Mouse (Mus musculus) embryonic facial prominence, embryonic 10.5 days (tissue): ENCODE results near the gene S100pbp. TPM values are rescaled to one million over a fixed set of nuclear protein-coding genes. Genes with fewer than 3 reads are reported as not detected.

ENCODE experiments used
- DNase-seq: peaks from one replicate; pipeline ENCODE4 v3.0.0-alpha.2; 2017; ENCODE audit warnings: low spot score
- H3K27ac ChIP-seq: fragments of 300-500 bp; sonication (generic); replicated peaks from 2 replicates; pipeline ENCODE4 v1.5.1; 2016; ENCODE audit warnings: mild to moderate bottlenecking
- H3K27me3 ChIP-seq: fragments of 300-500 bp; sonication (generic); replicated peaks from 2 replicates; pipeline ENCODE4 v1.6.1; 2016; ENCODE audit warnings: low read depth, mild to moderate bottlenecking; ENCODE audit not compliant: poor library complexity, severe bottlenecking
- H3K36me3 ChIP-seq: fragments of 300-500 bp; sonication (generic); replicated peaks from 2 replicates; pipeline ENCODE4 v1.6.1; 2016; ENCODE audit warnings: mild to moderate bottlenecking, moderate library complexity
- H3K4me1 ChIP-seq: fragments of 300-500 bp; sonication (generic); 2 replicates; pipeline ENCODE4 v1.6.1; 2016
- H3K4me3 ChIP-seq: fragments of 300-500 bp; sonication (generic); 2 replicates; pipeline ENCODE4 v1.5.1; 2016; ENCODE audit warnings: mild to moderate bottlenecking, moderate library complexity
- H3K9me3 ChIP-seq: fragments of 300-500 bp; sonication (generic); 2 replicates; pipeline ENCODE4 v1.6.1; 2016; ENCODE audit warnings: mild to moderate bottlenecking
- WGBS: fragments of 180-500 bp; shearing (Covaris S2); methylation state at CpG from one replicate; pipeline ENCODE4 v1.1.7; 2016; 5-methylcytosine and 5-hydroxymethylcytosine counted together
- polyA plus RNA-seq: library from polyadenylated mRNA; unstranded; fragments of >200 nt; fragmentation: Nextera tagmentation; extraction: Ambion mirVana; gene quantifications from 2 replicates; pipeline ENCODE4 v1.2.1, GENCODE M21; 2016

Gene S100pbp
- polyA plus RNA-seq = 29.5 and 29.8 TPM in 2 replicates

- WGBS = under 1% methylated on average over 58 of the region's 58 CpGs
- Histone ChIP-seq H3K27me3 (no peaks in the 10 kb centered on the region), H3K27ac (peak within 1 kb of the TSS; percentile 97), H3K36me3 (peaks cover 23% of the 10 kb centered on the region), H3K4me1 (peaks cover 30% of the 10 kb centered on the region), H3K4me3 (peak within 1 kb of the TSS; percentile 98), H3K9me3 (no peaks in the 10 kb centered on the region)
- DNase-seq = peak; percentile 100
Observed at GRCm38 (mm10) chr4:129189542-129190519, at the start of gene S100pbp, which contains the start of gene Yars. Gene S100pbp (minus strand): TSS chr4:129189727. Gene Yars (plus strand): TSS chr4:129189760.

- Histone ChIP-seq H3K4me3 (peak overlapping the region; percentile 93), H3K9me3 (no peaks in the 10 kb centered on the region), H3K4me1 (peaks cover 59% of the 10 kb centered on the region), H3K36me3 (no peaks in the 10 kb centered on the region), H3K27me3 (peaks cover 42% of the 10 kb centered on the region), H3K27ac (peak overlapping the region; percentile 85)
- under 1% methylated on average over 29 of the region's 29 CpGs for WGBS
- DNase-seq = peak; percentile 94
Observed at GRCm38 (mm10) chr4:129239075-129239474, 49.5 kb upstream of the S100pbp start.

DNA sequence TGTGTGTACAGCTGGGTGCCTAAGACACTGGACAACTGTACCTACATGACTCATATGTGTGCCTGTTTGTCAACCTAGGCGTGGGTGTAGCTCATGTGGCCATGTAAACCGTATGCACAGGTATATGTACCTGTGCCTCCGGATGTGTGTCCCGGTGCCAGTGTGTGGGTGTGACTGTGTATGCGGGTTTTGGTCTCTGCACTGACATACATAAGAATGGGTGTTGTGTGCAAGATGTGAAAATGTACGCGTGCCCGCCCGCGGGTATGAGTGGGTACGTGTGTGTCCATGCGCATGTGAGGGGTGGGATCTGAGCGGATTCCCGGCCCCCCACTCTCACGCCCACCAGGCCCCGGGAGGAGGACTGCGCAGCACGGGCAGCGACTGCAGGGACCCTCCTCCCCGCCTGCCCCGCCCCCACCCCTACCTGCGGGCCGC lies 49.1 kb upstream of the S100pbp start:
- WGBS = under 1% methylated on average over 23 of the region's 23 CpGs
- H3K4me3 ChIP-seq = peak overlapping the region; percentile 93
- H3K27me3 ChIP-seq = peaks cover 42% of the 10 kb centered on the region
- H3K36me3 ChIP-seq = no peaks in the 10 kb centered on the region
- no peak for DNase-seq
- H3K4me1 ChIP-seq = peaks cover 59% of the 10 kb centered on the region
- no peaks in the 10 kb centered on the region for H3K9me3 ChIP-seq
- peak overlapping the region; percentile 85 for H3K27ac ChIP-seq

DNA sequence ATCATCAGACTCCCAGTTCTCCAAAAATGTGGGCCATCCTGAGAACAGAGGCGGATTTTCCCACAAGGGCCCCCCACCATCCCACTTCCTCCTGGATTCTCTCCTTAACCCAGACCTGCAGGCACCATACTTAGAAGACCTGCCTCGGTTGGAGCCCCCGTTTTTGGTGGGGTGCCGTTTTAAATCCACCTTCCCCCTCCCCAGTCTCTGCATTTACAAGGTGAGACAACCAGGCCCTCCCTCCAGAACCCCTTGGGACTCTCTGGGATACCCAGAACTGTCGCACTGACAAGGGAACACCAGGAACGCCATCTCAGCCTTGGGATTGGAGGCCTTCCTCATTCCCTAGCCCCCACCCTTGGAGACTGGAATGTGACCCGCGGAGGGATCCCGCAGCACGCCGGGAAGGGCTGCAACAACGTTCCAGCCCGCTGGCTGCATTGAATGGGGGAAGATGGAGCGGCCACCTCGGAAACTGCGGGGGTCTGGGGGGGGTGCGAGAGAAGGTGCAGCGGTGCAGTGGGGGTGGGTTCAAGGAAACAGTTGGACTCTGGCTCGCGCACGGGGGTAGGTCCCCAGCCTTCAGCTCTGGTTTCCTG lies 48.4 kb upstream of the S100pbp start:
- H3K27ac ChIP-seq = peak overlapping the region; percentile 85; the same call in 1 of the 2 replicates

GRCm38 (mm10) chr4:129236236-129236813 lies 46.8 kb upstream of the S100pbp start:
- Histone ChIP-seq H3K36me3 (no peaks in the 10 kb centered on the region; the same call in 1 of the 2 replicates), H3K27ac (no peak overlapping the region), H3K9me3 (no peaks in the 10 kb centered on the region), H3K4me1 (peaks cover 58% of the 10 kb centered on the region), H3K27me3 (peaks cover 35% of the 10 kb centered on the region), H3K4me3 (no peak overlapping the region)
- no peak for DNase-seq
- 80% methylated on average over 8 of the region's 8 CpGs for WGBS

More for the DNA sequence above, 48.4 kb upstream of the S100pbp start:
- H3K4me1 ChIP-seq = peaks cover 58% of the 10 kb centered on the region
- DNase-seq = peak; percentile 75
- H3K4me3 ChIP-seq = peak overlapping the region; percentile 93
- no peaks in the 10 kb centered on the region for H3K36me3 ChIP-seq
- no peaks in the 10 kb centered on the region for H3K9me3 ChIP-seq
- 5% methylated on average over 21 of the region's 21 CpGs for WGBS
- peaks cover 42% of the 10 kb centered on the region for H3K27me3 ChIP-seq

DNA sequence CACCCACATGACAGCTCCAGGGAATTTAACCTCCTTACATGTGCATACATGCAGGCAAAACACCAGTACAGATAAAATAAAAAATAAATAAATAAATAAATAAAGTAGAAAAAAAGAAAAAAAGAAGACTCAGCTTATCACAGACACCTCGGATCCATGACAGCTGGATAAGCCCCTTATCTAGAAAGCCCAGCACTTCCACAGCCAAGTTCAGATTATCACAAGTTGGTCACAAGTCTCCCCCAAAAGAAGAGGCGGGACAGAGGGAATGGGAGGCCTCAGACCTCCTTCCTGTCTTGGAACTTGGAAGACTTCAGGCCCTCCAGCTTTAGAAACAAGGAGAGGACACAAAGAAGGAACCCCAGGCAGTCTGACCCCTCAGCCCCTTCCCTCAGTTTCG lies 45.6 kb upstream of the S100pbp start:
- Histone ChIP-seq H3K27ac (no peak overlapping the region), H3K4me3 (no peak overlapping the region), H3K9me3 (no peaks in the 10 kb centered on the region), H3K27me3 (peaks cover 28% of the 10 kb centered on the region), H3K36me3 (no peaks in the 10 kb centered on the region; the same call in 1 of the 2 replicates), H3K4me1 (peaks cover 62% of the 10 kb centered on the region)
- WGBS = 77% methylated on average over 3 of the region's 3 CpGs
- DNase-seq = no peak

DNA sequence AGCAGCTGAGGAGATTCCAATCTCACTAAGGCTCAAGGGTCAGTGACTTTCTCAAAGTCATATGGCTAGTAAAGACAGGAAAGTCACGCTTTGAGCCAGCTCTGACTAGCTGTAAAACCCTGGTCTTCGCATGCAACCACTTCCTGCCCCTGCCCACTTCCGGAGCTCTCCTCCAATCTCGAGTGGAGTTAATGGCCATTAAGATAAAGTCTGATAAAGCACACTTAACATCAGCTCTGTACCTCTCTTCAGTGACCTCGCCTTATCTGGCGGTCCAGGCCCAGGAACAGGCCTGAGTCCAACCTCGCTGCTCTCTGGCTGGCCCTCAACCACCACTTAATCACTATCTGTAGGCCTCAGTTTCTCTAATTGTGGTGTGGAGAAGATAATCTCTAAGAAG lies 45.0 kb upstream of the S100pbp start:
- Histone ChIP-seq H3K27me3 (peaks cover 22% of the 10 kb centered on the region), H3K9me3 (no peaks in the 10 kb centered on the region), H3K27ac (no peak overlapping the region), H3K36me3 (no peaks in the 10 kb centered on the region; the same call in 1 of the 2 replicates), H3K4me1 (peaks cover 61% of the 10 kb centered on the region), H3K4me3 (no peak overlapping the region)
- WGBS = 82% methylated on average over 7 of the region's 7 CpGs
- no peak for DNase-seq

DNA sequence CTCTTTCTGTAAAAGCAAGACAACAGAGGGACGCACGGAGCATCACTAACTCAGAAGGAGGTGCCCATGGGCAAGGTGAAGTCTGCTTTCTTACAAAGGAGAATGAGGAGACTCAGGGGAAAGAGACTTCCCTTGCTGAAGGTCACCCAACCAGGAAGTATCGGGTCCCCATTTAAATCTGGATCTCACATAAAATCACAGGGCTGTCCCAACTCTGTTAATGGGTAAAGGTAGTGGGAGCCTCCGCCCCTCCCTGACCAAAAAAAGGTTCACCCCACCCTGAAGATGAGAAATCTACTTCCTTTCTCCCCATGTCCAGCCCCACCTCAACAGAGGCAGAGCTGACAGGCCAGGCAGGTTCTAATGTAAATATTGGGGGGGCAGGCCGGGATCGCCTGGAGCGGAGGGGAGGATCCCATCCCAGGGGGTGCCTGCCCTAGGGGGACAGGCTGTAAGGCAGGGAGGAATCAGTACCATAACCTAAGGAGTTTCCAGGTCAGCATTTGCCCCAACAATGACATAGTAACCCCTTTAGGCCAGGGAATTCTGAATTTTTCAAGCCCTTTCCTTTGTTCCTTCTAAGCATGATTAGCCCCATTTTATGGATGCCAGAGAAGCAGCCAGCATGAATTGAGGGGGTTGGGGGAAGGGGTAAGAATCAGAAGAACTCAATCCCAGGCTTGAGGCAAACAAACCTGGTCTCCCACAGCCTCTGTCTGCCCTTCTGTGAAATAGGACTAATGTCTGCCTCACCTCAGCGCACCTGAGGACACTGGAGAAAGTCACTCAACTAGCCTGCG lies 43.2 kb upstream of the S100pbp start:
- Histone ChIP-seq H3K27me3 (peaks cover 28% of the 10 kb centered on the region), H3K4me3 (no peak overlapping the region), H3K36me3 (no peaks in the 10 kb centered on the region; the same call in 1 of the 2 replicates), H3K27ac (no peak overlapping the region; the same call in 1 of the 2 replicates), H3K4me1 (peaks cover 54% of the 10 kb centered on the region), H3K9me3 (no peaks in the 10 kb centered on the region)
- DNase-seq = no peak
- WGBS = 70% methylated on average over 9 of the region's 9 CpGs

- Histone ChIP-seq H3K36me3 (no peaks in the 10 kb centered on the region; the same call in 1 of the 2 replicates), H3K27ac (peak overlapping the region; percentile 42; the same call in 1 of the 2 replicates), H3K27me3 (peaks cover 28% of the 10 kb centered on the region), H3K9me3 (no peaks in the 10 kb centered on the region), H3K4me3 (0 out of 2 replicates have a peak overlapping the region, but pooled peaks have one; percentile 13), H3K4me1 (peaks cover 54% of the 10 kb centered on the region)
- WGBS = 62% methylated on average over 12 of the region's 12 CpGs
- DNase-seq = no peak
Observed at GRCm38 (mm10) chr4:129231594-129232450, 42.3 kb upstream of the S100pbp start.

GRCm38 (mm10) chr4:129230926-129231325 lies 41.4 kb upstream of the S100pbp start:
- peaks cover 57% of the 10 kb centered on the region for H3K4me1 ChIP-seq
- no peak overlapping the region for H3K4me3 ChIP-seq
- H3K36me3 ChIP-seq = no peaks in the 10 kb centered on the region; the same call in 1 of the 2 replicates
- 59% methylated on average over 8 of the region's 8 CpGs for WGBS
- no peaks in the 10 kb centered on the region for H3K9me3 ChIP-seq
- DNase-seq = no peak
- peaks cover 37% of the 10 kb centered on the region for H3K27me3 ChIP-seq
- no peak overlapping the region for H3K27ac ChIP-seq

DNA sequence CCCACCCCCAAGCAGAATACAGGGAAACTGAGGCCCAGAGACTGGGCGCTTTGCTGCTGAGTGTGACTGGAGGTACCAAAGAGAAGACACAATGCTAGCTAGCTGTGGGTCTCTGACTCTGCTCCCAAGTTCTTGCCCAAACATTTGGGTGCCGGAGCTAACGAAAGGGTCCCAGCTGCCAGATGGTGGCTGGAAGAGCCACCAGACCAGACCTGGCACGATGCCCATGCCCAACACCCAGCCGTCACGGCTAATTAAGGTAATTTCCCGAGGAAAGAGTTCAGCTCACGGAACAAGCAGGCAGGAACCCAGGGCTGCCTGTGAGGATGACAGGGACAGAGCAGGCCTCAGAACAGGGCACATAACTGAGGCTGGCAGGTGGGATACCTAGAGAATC lies 38.5 kb upstream of the S100pbp start:
- Histone ChIP-seq H3K4me3 (peak overlapping the region; percentile 46), H3K4me1 (peaks cover 68% of the 10 kb centered on the region), H3K36me3 (peaks cover 17% of the 10 kb centered on the region), H3K9me3 (no peaks in the 10 kb centered on the region), H3K27me3 (peaks cover 66% of the 10 kb centered on the region), H3K27ac (peak overlapping the region; percentile 72)
- DNase-seq = no peak
- WGBS = 46% methylated on average over 8 of the region's 8 CpGs
